Mouse (Mus musculus): Measurements from ENCODE around the gene Ush2a.
A peak's percentile ranks its signal among the peaks of the same experiment; 100 is the strongest.

The Ush2a gene

GRCm38 (mm10) chr1:188910656-188911055 is 648.8 kb downstream of the Ush2a start:
- DNase-seq, result no peak

- no peak for DNase-seq
Observed at GRCm38 (mm10) chr1:188919946-188920345, 658.1 kb downstream of the Ush2a start.

GRCm38 (mm10) chr1:188937246-188937780 is 675.5 kb downstream of the Ush2a start:
- no peak for DNase-seq

GRCm38 (mm10) chr1:188945326-188945725 is 683.5 kb downstream of the Ush2a start:
- DNase-seq, result no peak

GRCm38 (mm10) chr1:188946849-188947248 is 685.0 kb downstream of the Ush2a start:
- no peak for DNase-seq

DNA sequence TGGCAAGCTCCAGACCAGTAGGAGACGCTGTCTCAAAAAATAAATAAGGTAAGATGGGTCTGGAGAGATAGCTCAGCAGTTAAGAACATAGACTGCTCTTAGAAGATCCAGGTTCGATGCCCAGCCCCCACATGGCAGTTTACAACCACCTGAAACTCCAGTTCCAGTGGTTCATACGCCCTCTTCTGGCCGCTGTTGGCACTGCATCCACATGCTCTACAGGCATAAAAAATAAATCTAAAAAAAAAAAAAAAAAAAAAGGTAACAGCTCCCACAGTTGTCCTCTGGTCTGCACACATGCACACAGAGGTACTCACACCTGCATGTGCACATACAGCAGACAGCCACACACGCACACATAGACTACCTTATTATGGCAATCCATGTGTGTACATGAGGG is 686.0 kb downstream of the Ush2a start:
- DNase-seq, result peak; percentile 44 to 47

GRCm38 (mm10) chr1:188948276-188948675 is 686.5 kb downstream of the Ush2a start:
- DNase-seq, result peak; percentile 21 to 37

GRCm38 (mm10) chr1:188951091-188951490 is 689.3 kb downstream of the Ush2a start:
- DNase-seq, result no peak

DNA sequence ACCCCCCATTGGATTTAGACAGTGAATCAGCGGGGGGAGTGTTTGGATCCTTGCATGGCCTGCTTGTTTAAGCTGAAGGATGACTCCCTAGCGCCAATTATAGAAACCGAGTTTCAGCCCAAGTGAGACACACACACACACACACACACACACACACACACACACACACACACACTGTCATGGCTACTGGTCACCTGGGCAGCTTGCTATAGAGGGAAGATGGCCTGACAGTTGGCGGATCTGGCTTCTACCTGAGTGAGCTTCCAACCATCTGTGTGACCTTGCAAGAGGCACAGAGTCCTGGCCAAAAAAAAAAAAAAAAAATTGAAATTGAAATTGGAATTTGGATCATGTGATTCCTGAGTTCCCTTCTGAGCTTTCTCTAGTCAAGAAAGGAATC is 690.7 kb downstream of the Ush2a start:
- no peak for DNase-seq

GRCm38 (mm10) chr1:188973078-188973477 is 711.3 kb downstream of the Ush2a start:
- DNase-seq, result no peak

DNA sequence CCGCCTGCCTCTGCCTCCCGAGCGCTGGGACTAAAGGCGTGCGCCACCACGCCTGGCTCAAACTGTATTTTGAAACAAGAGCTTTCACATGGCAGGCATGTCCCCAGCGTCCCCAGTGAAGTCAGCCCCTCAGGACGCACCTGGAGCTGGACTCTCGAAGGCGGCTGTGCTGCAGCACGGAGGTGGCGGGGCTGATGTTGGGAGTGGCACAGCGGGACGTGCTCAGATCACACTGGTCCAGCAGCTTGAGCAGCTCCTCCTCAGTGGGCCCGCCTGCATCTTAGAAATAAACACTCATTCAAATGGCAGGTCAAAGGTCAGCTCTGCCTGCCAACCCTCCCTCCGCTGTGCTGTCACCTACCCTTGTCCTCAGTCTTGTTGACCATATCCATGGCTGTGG is 712.1 kb downstream of the Ush2a start:
- DNase-seq, result no peak

GRCm38 (mm10) chr1:188980050-188980449 is 718.2 kb downstream of the Ush2a start:
- DNase-seq, result peak; percentile 79 to 81

DNA sequence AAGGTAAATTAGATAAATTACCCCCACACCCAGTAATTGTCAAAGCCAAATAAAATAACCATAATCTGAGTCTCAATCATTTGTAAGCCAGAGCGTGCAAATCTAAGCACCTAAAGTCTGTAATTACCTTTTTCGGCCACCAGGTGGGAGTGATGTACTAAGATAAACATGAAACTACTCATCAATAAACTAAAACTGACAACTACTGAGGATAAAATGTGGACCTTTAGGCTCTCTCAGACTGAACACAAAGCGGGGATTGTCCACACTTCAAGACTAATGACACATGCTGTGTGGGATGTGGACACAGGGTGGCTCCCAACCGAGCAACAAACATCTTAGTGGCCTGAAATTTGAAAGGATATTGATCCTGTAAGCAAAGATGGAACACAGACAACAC is 731.4 kb downstream of the Ush2a start:
- peak; percentile 27 to 32 for DNase-seq

GRCm38 (mm10) chr1:188997921-188998320 is 736.1 kb downstream of the Ush2a start:
- no peak for DNase-seq

GRCm38 (mm10) chr1:188999981-189000380 is 738.2 kb downstream of the Ush2a start:
- DNase-seq, result no peak

GRCm38 (mm10) chr1:189001815-189002214 is 740.0 kb downstream of the Ush2a start:
- no peak for DNase-seq

- DNase-seq, result no peak
Observed at GRCm38 (mm10) chr1:189004774-189005173, 743.0 kb downstream of the Ush2a start.

DNA sequence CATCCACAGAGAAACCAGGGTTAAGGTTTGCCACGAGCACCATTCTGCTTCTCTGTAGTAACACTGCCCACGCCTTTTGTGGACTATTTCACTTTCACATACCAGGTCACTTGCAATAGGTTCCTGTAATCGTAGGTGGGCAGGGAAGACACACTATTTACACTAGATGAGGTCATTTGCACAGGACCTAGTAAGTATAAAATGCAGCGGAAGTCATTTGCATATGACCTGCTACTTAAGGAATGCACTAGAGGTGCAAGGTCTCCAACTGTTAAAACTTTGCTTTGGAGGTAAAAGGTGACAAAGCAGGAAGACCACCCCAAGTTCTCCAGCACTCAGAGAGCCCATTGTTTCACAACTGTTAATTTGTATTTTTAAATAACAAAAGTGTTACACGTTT is 744.4 kb downstream of the Ush2a start:
- no peak for DNase-seq

DNA sequence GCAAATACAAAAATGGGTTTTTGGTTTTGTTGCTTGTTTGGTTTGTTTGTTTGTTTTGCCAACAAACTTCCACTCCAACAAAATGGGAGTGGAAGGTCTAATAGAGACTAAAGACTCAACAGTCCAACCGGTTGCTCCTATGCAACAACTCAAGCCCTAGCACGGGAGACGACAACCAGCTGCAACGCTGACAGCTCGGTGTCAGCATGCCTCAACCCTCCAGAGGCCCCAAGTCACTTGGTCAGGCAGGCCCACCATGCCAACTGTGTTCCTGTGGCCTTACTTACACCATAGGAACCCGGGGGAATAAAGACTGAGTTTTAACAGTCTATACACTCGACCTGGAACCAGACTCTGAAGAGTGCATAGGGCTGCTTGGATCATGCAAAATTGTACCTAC is 745.0 kb downstream of the Ush2a start:
- DNase-seq, result peak; percentile 19 to 21

GRCm38 (mm10) chr1:189007239-189007979 is 745.6 kb downstream of the Ush2a start, which contains the start of gene Kctd3:
Kctd3 (minus strand) TSS chr1:189007841.
- peak; percentile 100 for DNase-seq

GRCm38 (mm10) chr1:189007980-189008324 is 746.1 kb downstream of the Ush2a start:
- DNase-seq, result no peak

- DNase-seq, result no peak
Observed at GRCm38 (mm10) chr1:189010671-189011070, 748.8 kb downstream of the Ush2a start.

GRCm38 (mm10) chr1:189012846-189013586 is 751.2 kb downstream of the Ush2a start:
- DNase-seq, result peak; percentile 36 to 42

DNA sequence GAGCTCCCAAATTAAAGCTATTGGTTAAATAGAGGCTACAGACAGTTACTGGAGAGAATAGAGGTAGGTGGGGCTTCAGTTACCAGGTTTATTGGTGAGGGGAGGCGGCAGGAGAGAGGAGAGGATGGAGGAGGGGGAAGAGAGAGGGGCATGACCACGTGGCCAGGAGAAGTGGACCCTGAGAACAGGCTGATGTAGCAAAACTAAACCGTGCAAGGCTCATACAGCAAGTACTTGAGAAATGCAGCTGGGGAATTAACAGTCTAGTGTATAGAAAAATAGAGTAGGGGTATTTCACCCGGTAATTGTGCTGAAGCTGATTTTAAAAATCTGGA is 751.7 kb downstream of the Ush2a start:
- DNase-seq, result no peak
